Mouse (Mus musculus) cerebellum, adult 9-10 months (tissue): ENCODE data around the gene C130032M10Rik.
"Not testable (repeated sequence)": the region's sequence is repeated elsewhere in the genome, so short reads cannot be mapped to it uniquely, and the experiment has no call there.

Experiments
- DNase-seq: peaks from one replicate; pipeline ENCODE4 v3.0.0; 2022

Gene C130032M10Rik

GRCm38 (mm10) chr9:114520529-114520928 lies 5.0 kb downstream of the C130032M10Rik start:
- DNase-seq = not testable (repeated sequence)

- no peak for DNase-seq
These were observed 6.5 kb downstream of the C130032M10Rik start for GRCm38 (mm10) chr9:114522041-114522440.

- DNase-seq = no peak
These were observed 7.0 kb downstream of the C130032M10Rik start for GRCm38 (mm10) chr9:114522501-114522900.

GRCm38 (mm10) chr9:114525073-114525633 lies 9.7 kb downstream of the C130032M10Rik start:
- no peak for DNase-seq

- DNase-seq = no peak
These were observed 10.4 kb downstream of the C130032M10Rik start for GRCm38 (mm10) chr9:114525891-114526290.

GRCm38 (mm10) chr9:114526581-114526980 lies 11.1 kb downstream of the C130032M10Rik start:
- no peak for DNase-seq

GRCm38 (mm10) chr9:114527085-114527484 lies 11.6 kb downstream of the C130032M10Rik start:
- DNase-seq = no peak

- no peak for DNase-seq
These were observed 12.6 kb downstream of the C130032M10Rik start for GRCm38 (mm10) chr9:114527992-114528679.

GRCm38 (mm10) chr9:114528680-114529048 lies 13.2 kb downstream of the C130032M10Rik start:
- DNase-seq = no peak

GRCm38 (mm10) chr9:114531276-114531675 lies 15.8 kb downstream of the C130032M10Rik start:
- no peak for DNase-seq

- DNase-seq = no peak
These were observed 18.4 kb downstream of the C130032M10Rik start for GRCm38 (mm10) chr9:114533848-114534247.

GRCm38 (mm10) chr9:114534747-114535517 lies 19.4 kb downstream of the C130032M10Rik start:
- no peak for DNase-seq

GRCm38 (mm10) chr9:114536628-114537027 lies 21.1 kb downstream of the C130032M10Rik start:
- DNase-seq = no peak

- no peak for DNase-seq
These were observed 23.6 kb downstream of the C130032M10Rik start for GRCm38 (mm10) chr9:114538996-114539563.

- no peak for DNase-seq
These were observed 25.8 kb downstream of the C130032M10Rik start for GRCm38 (mm10) chr9:114541279-114541741.

GRCm38 (mm10) chr9:114543882-114544753 lies 28.6 kb downstream of the C130032M10Rik start:
- peak; percentile 5 for DNase-seq

- DNase-seq = no peak
These were observed 29.4 kb downstream of the C130032M10Rik start for GRCm38 (mm10) chr9:114544754-114545393.

- DNase-seq = no peak
These were observed 31.3 kb downstream of the C130032M10Rik start for GRCm38 (mm10) chr9:114546765-114547164.

GRCm38 (mm10) chr9:114547643-114548077 lies 32.2 kb downstream of the C130032M10Rik start:
- no peak for DNase-seq

GRCm38 (mm10) chr9:114548496-114548895 lies 33.0 kb downstream of the C130032M10Rik start:
- no peak for DNase-seq

- DNase-seq = no peak
These were observed 33.6 kb downstream of the C130032M10Rik start for GRCm38 (mm10) chr9:114549117-114549516.

GRCm38 (mm10) chr9:114550033-114550432 lies 34.5 kb downstream of the C130032M10Rik start:
- DNase-seq = no peak
